Mouse (Mus musculus) intestine, postnatal 0 days (tissue): ENCODE measurements around the gene Hes2. TPM values are rescaled to one million over a fixed set of nuclear protein-coding genes. Genes with fewer than 3 reads are reported as not detected.

Experiments used
- ATAC-seq: fragments of 200-750 bp; cut with Nextera tagmentation; 2 replicates; pipeline ENCODE4 v1.8.0; 2017; ENCODE audit warnings: mild to moderate bottlenecking, moderate TSS enrichment, moderate library complexity
- H3K27ac ChIP-seq: fragments of 300-500 bp; sonication (generic); 2 replicates; pipeline ENCODE4 v1.5.1; 2014; ENCODE audit warnings: mild to moderate bottlenecking, low read depth, low read length, moderate library complexity
- H3K27me3 ChIP-seq: fragments of 300-500 bp; sonication (generic); replicated peaks from 2 replicates; pipeline ENCODE4 v1.6.1; 2014; ENCODE audit warnings: low read length, mixed read lengths; ENCODE audit not compliant: control insufficient read depth, insufficient read depth
- H3K36me3 ChIP-seq: fragments of 300-500 bp; sonication (generic); 2 replicates; pipeline ENCODE4 v1.6.1; 2014; ENCODE audit warnings: mild to moderate bottlenecking, moderate library complexity; ENCODE audit not compliant: control insufficient read depth, insufficient read depth
- H3K4me1 ChIP-seq: fragments of 300-500 bp; sonication (generic); replicated peaks from 2 replicates; pipeline ENCODE4 v1.6.1; 2014; ENCODE audit warnings: antibody characterized with exemption, low read length, mixed read lengths; ENCODE audit not compliant: control insufficient read depth, insufficient read depth
- H3K4me2 ChIP-seq: fragments of 300-500 bp; sonication (generic); replicated peaks from 2 replicates; pipeline ENCODE4 v1.6.1; 2014; ENCODE audit warnings: low read depth, mild to moderate bottlenecking, moderate library complexity
- H3K4me3 ChIP-seq: fragments of 300-500 bp; sonication (generic); 2 replicates; pipeline ENCODE4 v1.5.1; 2014; ENCODE audit warnings: low read depth, low read length
- H3K9ac ChIP-seq: fragments of 300-500 bp; sonication (generic); 2 replicates; pipeline ENCODE4 v1.6.1; 2014; ENCODE audit warnings: mild to moderate bottlenecking, low read depth, low read length
- H3K9me3 ChIP-seq: fragments of 300-500 bp; sonication (generic); 2 replicates; pipeline ENCODE4 v1.6.1; 2016; ENCODE audit warnings: mixed run types; ENCODE audit not compliant: control insufficient read depth
- CTCF ChIP-seq: sonication (generic); IDR thresholded peaks from 2 replicates; pipeline ENCODE4 v1.5.1; 2016; ENCODE audit warnings: low read depth, mild to moderate bottlenecking, control low read depth, antibody characterized with exemption, moderate library complexity
- WGBS: fragments of 180-500 bp; shearing (Covaris S2); extraction: QIAGEN DNeasy Blood & Tissue Kit; methylation state at CpG from one replicate; pipeline ENCODE4 v1.1.7; 2014; 5-methylcytosine and 5-hydroxymethylcytosine counted together
- polyA plus RNA-seq: library from polyadenylated mRNA; unstranded; fragments of >200 nt; fragmentation: Nextera tagmentation; extraction: Ambion mirVana; gene quantifications from 2 replicates; pipeline ENCODE4 v1.2.1, GENCODE M21; 2015

Gene Hes2
- polyA plus RNA-seq, 1 experiment from 2014 or later, result 8.6 TPM

GRCm38 (mm10) chr4:152165036-152165931 is 6.6 kb downstream of the Hes2 start:
- Histone ChIP-seq H3K4me3 (no peak overlapping the region), H3K27ac (no peak overlapping the region)
- 18% methylated on average over 22 of the region's 22 CpGs for WGBS

DNA sequence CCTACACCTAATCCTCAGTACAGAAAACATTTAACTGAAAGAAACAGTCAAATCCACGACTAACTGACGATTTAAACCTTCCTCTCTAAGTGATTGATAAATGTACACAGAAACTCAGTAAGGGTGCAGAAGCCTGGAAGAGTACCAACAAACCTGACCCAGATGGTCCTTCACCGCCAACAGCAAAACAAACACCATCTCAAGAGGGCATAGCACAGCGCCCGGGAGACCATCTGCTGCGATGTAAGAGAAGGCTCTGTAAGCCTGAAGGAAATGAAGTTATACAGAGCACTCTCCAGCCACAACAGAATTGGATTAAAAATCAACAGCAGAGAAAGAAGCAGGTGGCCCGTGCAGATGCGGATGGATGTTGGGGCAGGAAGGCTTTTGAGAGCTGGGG is 9.4 kb downstream of the Hes2 start:
- TF ChIP-seq CTCF, result no peak
- Histone ChIP-seq H3K9me3 (no peaks in the 10 kb centered on the region), H3K4me2 (no peak overlapping the region), H3K36me3 (no peaks in the 10 kb centered on the region), H3K4me1 (no peaks in the 10 kb centered on the region), H3K27ac (no peak overlapping the region), H3K4me3 (no peak overlapping the region), H3K27me3 (no peaks in the 10 kb centered on the region), H3K9ac (no peak overlapping the region)
- ATAC-seq, result no peak
- WGBS, result 52% methylated on average over 8 of the region's 8 CpGs

More at GRCm38 (mm10) chr4:152165036-152165931, 6.6 kb downstream of the Hes2 start:
- peak; percentile 98 for TF ChIP-seq CTCF
- Histone ChIP-seq H3K9me3 (no peaks in the 10 kb centered on the region), H3K4me1 (peaks cover 6% of the 10 kb centered on the region), H3K27me3 (no peaks in the 10 kb centered on the region), H3K4me2 (peak overlapping the region; percentile 48), H3K9ac (no peak overlapping the region), H3K36me3 (no peaks in the 10 kb centered on the region)
- ATAC-seq, result no peak

GRCm38 (mm10) chr4:152169103-152169502 is 10.4 kb downstream of the Hes2 start:
- 77% methylated on average over 7 of the region's 7 CpGs for WGBS
- Histone ChIP-seq H3K9ac (no peak overlapping the region), H3K36me3 (no peaks in the 10 kb centered on the region), H3K9me3 (no peaks in the 10 kb centered on the region), H3K27me3 (no peaks in the 10 kb centered on the region), H3K27ac (no peak overlapping the region), H3K4me1 (no peaks in the 10 kb centered on the region), H3K4me2 (no peak overlapping the region), H3K4me3 (no peak overlapping the region)
- ATAC-seq, result no peak
- TF ChIP-seq CTCF, result no peak

GRCm38 (mm10) chr4:152170286-152170685 is 11.6 kb downstream of the Hes2 start:
- 75% methylated on average over 10 of the region's 10 CpGs for WGBS
- H3K27ac ChIP-seq, result no peak overlapping the region
- no peak overlapping the region for H3K4me3 ChIP-seq
- no peaks in the 10 kb centered on the region for H3K36me3 ChIP-seq
- no peaks in the 10 kb centered on the region for H3K27me3 ChIP-seq
- TF ChIP-seq CTCF, result no peak
- H3K9ac ChIP-seq, result no peak overlapping the region
- H3K4me2 ChIP-seq, result no peak overlapping the region
- H3K9me3 ChIP-seq, result no peaks in the 10 kb centered on the region
- ATAC-seq, result no peak
- no peaks in the 10 kb centered on the region for H3K4me1 ChIP-seq

GRCm38 (mm10) chr4:152171543-152171942 is 12.9 kb downstream of the Hes2 start:
- Histone ChIP-seq H3K4me1 (no peaks in the 10 kb centered on the region), H3K27me3 (no peaks in the 10 kb centered on the region), H3K4me3 (no peak overlapping the region), H3K4me2 (no peak overlapping the region), H3K9me3 (no peaks in the 10 kb centered on the region), H3K27ac (no peak overlapping the region), H3K36me3 (no peaks in the 10 kb centered on the region), H3K9ac (no peak overlapping the region)
- no peak for ATAC-seq
- 86% methylated on average over 6 of the region's 6 CpGs for WGBS
- TF ChIP-seq CTCF, result peak; percentile 49

DNA sequence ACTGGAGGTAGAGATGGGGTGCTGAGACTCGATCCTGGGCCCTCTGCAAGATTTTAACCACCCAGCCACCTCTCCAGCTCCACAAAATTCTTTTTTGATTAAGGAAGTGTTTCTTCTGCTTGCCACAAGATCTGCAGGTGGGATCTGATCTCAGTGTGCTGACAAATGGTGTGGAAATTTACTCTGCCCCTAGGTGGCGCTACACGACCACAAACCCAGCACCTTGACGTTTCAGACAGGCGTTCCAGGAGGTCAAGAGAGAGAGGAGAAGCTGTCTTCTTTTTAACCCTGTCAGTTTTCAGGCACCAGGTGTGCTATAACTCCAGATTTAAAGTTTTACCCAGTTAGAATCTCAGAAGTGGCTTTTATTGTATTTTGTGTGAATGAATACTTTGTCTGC is 14.4 kb downstream of the Hes2 start:
- Histone ChIP-seq H3K4me1 (no peaks in the 10 kb centered on the region), H3K9ac (no peak overlapping the region), H3K27ac (no peak overlapping the region), H3K27me3 (no peaks in the 10 kb centered on the region), H3K9me3 (no peaks in the 10 kb centered on the region), H3K36me3 (no peaks in the 10 kb centered on the region), H3K4me3 (no peak overlapping the region), H3K4me2 (no peak overlapping the region)
- ATAC-seq, result no peak
- WGBS, result 0% methylated on average over 5 of the region's 5 CpGs
- peak; percentile 93 for TF ChIP-seq CTCF
